Mouse (Mus musculus) liver, embryonic 14.5 days (tissue): Measurements from ENCODE around the gene Srm.

Source experiments
- CTCF ChIP-seq: IDR thresholded peaks from 2 replicates; pipeline ENCODE4 v1.5.1; 2016; ENCODE audit warnings: antibody characterized with exemption, low read depth, control low read depth
- EP300 ChIP-seq: IDR thresholded peaks from 2 replicates; pipeline ENCODE4 v1.6.1; 2016; ENCODE audit warnings: antibody characterized with exemption, low read depth

- TF ChIP-seq CTCF = no peak
- no peak for TF ChIP-seq EP300
Measured at GRCm38 (mm10) chr4:148580765-148581164, 10.5 kb upstream of the Srm start.
